Comparison of ENCODE assay signal across 8 mouse cellular contexts in the genomic region with DNA sequence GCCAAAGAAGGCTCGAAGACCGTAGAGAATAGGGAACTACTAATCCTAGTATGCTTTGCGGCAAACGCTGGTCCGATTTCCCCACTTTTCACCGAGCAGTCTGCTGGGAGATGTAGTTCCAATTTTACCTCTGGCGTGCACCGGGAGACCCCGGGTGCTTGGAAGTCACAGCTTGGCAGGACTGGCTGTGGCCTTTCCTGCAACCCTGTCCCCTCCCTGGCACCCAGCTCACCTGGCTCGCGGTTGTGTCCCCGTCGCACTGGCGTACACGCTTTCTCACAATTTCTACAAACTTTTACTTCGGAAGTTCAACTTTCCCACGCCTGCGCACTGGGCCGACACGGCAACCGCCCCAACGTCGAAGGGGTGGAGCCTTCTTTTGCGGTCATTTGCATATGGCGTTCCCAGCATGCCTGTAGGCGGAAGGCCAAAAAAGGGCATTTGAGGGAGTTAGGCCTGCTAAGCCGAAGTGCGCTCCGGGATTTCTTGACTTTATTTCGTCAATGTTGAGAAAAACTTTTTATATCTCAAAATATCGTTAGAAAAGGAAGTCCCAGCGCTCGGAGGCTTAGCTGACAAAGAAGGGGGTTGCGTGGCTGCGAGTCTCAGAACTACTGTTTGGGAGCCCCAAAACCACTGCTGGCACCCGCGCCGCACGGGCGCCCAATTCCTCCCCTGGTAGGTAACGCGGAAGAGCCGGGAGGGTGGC. TPM values are rescaled to one million over a fixed set of nuclear protein-coding genes. Genes with fewer than 3 reads are reported as not detected.
DNase-seq lines count a peak whose midpoint lies in the region; ATAC-seq and TF ChIP-seq lines count a peak whose summit lies in the region.

TSS of gene Irf3 (plus strand) at position 418 of the 709 bp plus-strand sequence.

- H3K9me3 ChIP-seq in embryonic facial prominence, embryonic 14.5 days (ENCODE audit: control insufficient read depth, low read length): no peaks in the 10 kb centered on the region
- no peaks in the 10 kb centered on the region for H3K9me3 ChIP-seq in limb, embryonic 13.5 days
- H3K9me3 ChIP-seq in midbrain, embryonic 16.5 days (replicated peaks; ENCODE audit: control insufficient read depth, low read length, poor library complexity, severe bottlenecking): no peaks in the 10 kb centered on the region

- intact Hi-C loops in heart, adult 2 months (cut with DNase I): loop anchor here (1.0 kb wide), 1 partner anchor 18 kb away; no protein-coding TSS in a partner anchor

- peak; percentile 97 for DNase-seq in 3T3-L1 (ENCODE audit: low read depth, low spot score)
- DNase-seq in adrenal gland, postnatal 4 days (ENCODE audit: low spot score in 2 of 2): peak; percentile 74 to 94
- peak; percentile 99 for DNase-seq in embryonic facial prominence, embryonic 14.5 days (ENCODE audit: low spot score)
- DNase-seq in heart, adult 2 months: peak; percentile 97
- DNase-seq in kidney, adult 8-10 months: peak; percentile 96 to 97
- DNase-seq in spleen, postnatal 10 days (ENCODE audit: low spot score in 2 of 2): peak; percentile 97 to 99

- TF ChIP-seq EP300 in heart, adult 2 months (IDR thresholded peaks at IDR 0.05; ENCODE audit: insufficient read depth, low read depth, low read length): no peak

- peak within 1 kb of the TSS; percentile 63 for H3K4me3 ChIP-seq in embryonic facial prominence, embryonic 14.5 days (ENCODE audit: low read depth, low read length)
- peak within 1 kb of the TSS; percentile 85 for H3K4me3 ChIP-seq in heart, adult 2 months
- H3K4me3 ChIP-seq in limb, embryonic 13.5 days: peak within 1 kb of the TSS; percentile 72
- peak within 1 kb of the TSS; percentile 64 for H3K4me3 ChIP-seq in midbrain, embryonic 16.5 days (ENCODE audit: low read depth, low read length)

- peak; percentile 98 for TF ChIP-seq POLR2A in heart, adult 2 months (IDR thresholded peaks at IDR 0.05; ENCODE audit: insufficient read depth, low read depth, low read length)

- 0% methylated on average over 41 of the region's 43 CpGs for WGBS in embryonic facial prominence, embryonic 14.5 days
- WGBS in heart, adult 2 months: under 1% methylated on average over 43 of the region's 43 CpGs
- WGBS in limb, embryonic 13.5 days: under 1% methylated on average over 43 of the region's 43 CpGs
- WGBS in midbrain, embryonic 16.5 days: under 1% methylated on average over 41 of the region's 43 CpGs

- peak; percentile 93 for ATAC-seq in embryonic facial prominence, embryonic 14.5 days (ENCODE audit: low read depth)
- peak; percentile 93 for ATAC-seq in limb, embryonic 13.5 days (ENCODE audit: low FRiP score, low read depth)
- peak; percentile 89 for ATAC-seq in midbrain, embryonic 16.5 days

- H3K27ac ChIP-seq in embryonic facial prominence, embryonic 14.5 days (replicated peaks; ENCODE audit: low read depth, low read length): peak within 1 kb of the TSS; percentile 90
- H3K27ac ChIP-seq in heart, adult 2 months: peak within 1 kb of the TSS; percentile 96
- peak within 1 kb of the TSS; percentile 85 for H3K27ac ChIP-seq in limb, embryonic 13.5 days
- peak within 1 kb of the TSS; percentile 78 for H3K27ac ChIP-seq in midbrain, embryonic 16.5 days (ENCODE audit: low read length)

- peak within 1 kb of the TSS; percentile 87 for H3K9ac ChIP-seq in embryonic facial prominence, embryonic 14.5 days (ENCODE audit: low read depth, low read length)
- peak within 1 kb of the TSS; percentile 84 for H3K9ac ChIP-seq in heart, adult 2 months (ENCODE audit: low read depth, low read length)
- peak within 1 kb of the TSS; percentile 82 for H3K9ac ChIP-seq in limb, embryonic 13.5 days
- peak within 1 kb of the TSS; percentile 82 for H3K9ac ChIP-seq in midbrain, embryonic 16.5 days (ENCODE audit: low read depth, low read length)

- no peaks in the 10 kb centered on the region for H3K27me3 ChIP-seq in embryonic facial prominence, embryonic 14.5 days (replicated peaks; ENCODE audit: control insufficient read depth, insufficient read depth, low read length)
- no peaks in the 10 kb centered on the region for H3K27me3 ChIP-seq in heart, adult 2 months (ENCODE audit: control insufficient read depth, insufficient read depth, low read length)
- H3K27me3 ChIP-seq in limb, embryonic 13.5 days: no peaks in the 10 kb centered on the region
- H3K27me3 ChIP-seq in midbrain, embryonic 16.5 days (ENCODE audit: control insufficient read depth, insufficient read depth, low read depth, low read length): no peaks in the 10 kb centered on the region

- no peak for TF ChIP-seq CTCF in heart, adult 2 months (IDR thresholded peaks at IDR 0.05)

- H3K36me3 ChIP-seq in embryonic facial prominence, embryonic 14.5 days (ENCODE audit: control insufficient read depth, insufficient read depth, low read length): peaks cover 66% of the 10 kb centered on the region
- peaks cover 6% of the 10 kb centered on the region for H3K36me3 ChIP-seq in heart, adult 2 months (ENCODE audit: control insufficient read depth, insufficient read depth, low read length)
- H3K36me3 ChIP-seq in limb, embryonic 13.5 days: peaks cover 70% of the 10 kb centered on the region
- H3K36me3 ChIP-seq in midbrain, embryonic 16.5 days (ENCODE audit: control insufficient read depth, insufficient read depth, low read length): peaks cover 16% of the 10 kb centered on the region

- H3K4me2 ChIP-seq in embryonic facial prominence, embryonic 14.5 days (ENCODE audit: low read depth, low read length): peak within 1 kb of the TSS; percentile 95
- H3K4me2 ChIP-seq in limb, embryonic 13.5 days (replicated peaks): peak within 1 kb of the TSS; percentile 89
- peak within 1 kb of the TSS; percentile 90 for H3K4me2 ChIP-seq in midbrain, embryonic 16.5 days (ENCODE audit: low read length)

- H3K79me2 ChIP-seq in heart, adult 2 months (replicated peaks; ENCODE audit: control insufficient read depth, insufficient read depth, low read length): no peaks in the 10 kb centered on the region

- peaks cover 11% of the 10 kb centered on the region for H3K4me1 ChIP-seq in embryonic facial prominence, embryonic 14.5 days (ENCODE audit: control insufficient read depth, insufficient read depth, low read length)
- peaks cover 8% of the 10 kb centered on the region for H3K4me1 ChIP-seq in heart, adult 2 months (ENCODE audit: control insufficient read depth, insufficient read depth, low read length)
- peaks cover 30% of the 10 kb centered on the region for H3K4me1 ChIP-seq in limb, embryonic 13.5 days
- peaks cover 19% of the 10 kb centered on the region for H3K4me1 ChIP-seq in midbrain, embryonic 16.5 days (ENCODE audit: control insufficient read depth, insufficient read depth, low read length)

RNA-seq across cellular contexts. Expression of gene Irf3, which starts in this region (rescaled TPM):
- total RNA-seq in adrenal gland, postnatal 4 days (2021): 100 to 1,000 TPM; 106 to 111 TPM
- 77.7 and 84.6 TPM in 2 replicates for polyA plus RNA-seq in embryonic facial prominence, embryonic 14.5 days (2014; fragmentation: Nextera tagmentation; extraction: Ambion mirVana)
- 10 to 100 TPM; 24.4 to 26.0 TPM for total RNA-seq in heart, adult 2 months (2021)
- polyA plus RNA-seq in heart, adult 2 months (2012; rRNA removed): 55.6 and 62.6 TPM in 2 replicates
- 94.6 and 96.8 TPM in 2 replicates for polyA plus RNA-seq in limb, embryonic 13.5 days (2015; fragmentation: Nextera tagmentation; extraction: Ambion mirVana)
- polyA plus RNA-seq in midbrain, embryonic 16.5 days (2015; fragmentation: Nextera tagmentation; extraction: Ambion mirVana): 52.3 and 53.6 TPM in 2 replicates

Comparison
In these comparisons a context has a peak if more than half of its experiments do, and no peak if none do; other contexts are left out.
1. Peak in every context shown above with its lines: DNase-seq, ATAC-seq, H3K4me3 ChIP-seq and H3K27ac ChIP-seq.